Mouse (Mus musculus) C2C12 (cell line): ENCODE results near the gene G3bp1.

ENCODE experiments used
- CTCF ChIP-seq: IDR thresholded peaks from one replicate; pipeline ENCODE4 v1.5.1; 2011; ENCODE audit not compliant: control insufficient read depth, insufficient read depth, insufficient read length
- MAX ChIP-seq: IDR thresholded peaks from one replicate; pipeline ENCODE4 v1.6.1; 2011; ENCODE audit warnings: mild to moderate bottlenecking, control low read depth
- MYOD1 ChIP-seq: IDR thresholded peaks from one replicate; pipeline ENCODE4 v1.6.1; 2011; ENCODE audit warnings: low read depth; ENCODE audit not compliant: control insufficient read depth, insufficient read length
- USF1 ChIP-seq: IDR thresholded peaks from one replicate; pipeline ENCODE4 v1.6.1; 2011; ENCODE audit warnings: low read depth, mild to moderate bottlenecking, control low read depth, moderate library complexity

- TF ChIP-seq CTCF = no peak
- TF ChIP-seq MYOD1 = no peak
- no peak for TF ChIP-seq MAX
- TF ChIP-seq USF1 = no peak
Observed at GRCm38 (mm10) chr11:55424746-55425360, 44.6 kb upstream of the G3bp1 start.
